Mouse (Mus musculus): ENCODE data around the gene Gjb3. TPM values are rescaled to one million over a fixed set of nuclear protein-coding genes. Genes with fewer than 3 reads are reported as not detected.

The Gjb3 gene
- polyA plus RNA-seq, 1 experiment from 2014 or later: 0.65 TPM

GRCm38 (mm10) chr4:127363331-127363730, 32.7 kb upstream of the Gjb3 start:
- Histone ChIP-seq H3K9ac (replicated peaks) (no peak overlapping the region), H3K4me2 (replicated peaks) (no peak overlapping the region), H3K27ac (replicated peaks) (no peak overlapping the region), H3K4me1 (0 out of 2 replicates have a peak, but pooled peaks cover 4% of the 10 kb centered on the region), H3K4me3 (no peak overlapping the region), H3K9me3 (no peaks in the 10 kb centered on the region), H3K27me3 (peaks cover 15% of the 10 kb centered on the region), H3K36me3 (no peaks in the 10 kb centered on the region)
- WGBS: 64% methylated on average over 4 of the region's 4 CpGs
- no peak for ATAC-seq (ENCODE audit: low FRiP score, low read depth)

- no peak overlapping the region for H3K4me3 ChIP-seq
- H3K9ac ChIP-seq (replicated peaks): no peak overlapping the region
- H3K27ac ChIP-seq (replicated peaks): no peak overlapping the region
- ATAC-seq (ENCODE audit: low FRiP score, low read depth): no peak
- 0 out of 2 replicates have a peak, but pooled peaks cover 4% of the 10 kb centered on the region for H3K4me1 ChIP-seq
- 77% methylated on average over 3 of the region's 3 CpGs for WGBS
- H3K36me3 ChIP-seq: no peaks in the 10 kb centered on the region
- peaks cover 15% of the 10 kb centered on the region for H3K27me3 ChIP-seq
- H3K9me3 ChIP-seq: no peaks in the 10 kb centered on the region
- no peak overlapping the region for H3K4me2 ChIP-seq (replicated peaks)
Observed at GRCm38 (mm10) chr4:127362520-127362919, 31.9 kb upstream of the Gjb3 start.

GRCm38 (mm10) chr4:127358018-127358417, 27.4 kb upstream of the Gjb3 start, which contains the start of gene Gjb5:
TSS of gene Gjb5 (minus strand) at chr4:127358181.
- H3K9ac ChIP-seq (replicated peaks): no peak within 1 kb of the TSS
- no peak within 1 kb of the TSS for H3K27ac ChIP-seq (replicated peaks)
- no peak for ATAC-seq (ENCODE audit: low FRiP score, low read depth)
- H3K4me1 ChIP-seq: 0 out of 2 replicates have a peak, but pooled peaks cover 8% of the 10 kb centered on the region
- WGBS: 33% methylated on average over 5 of the region's 5 CpGs
- H3K36me3 ChIP-seq: no peaks in the 10 kb centered on the region
- no peak within 1 kb of the TSS for H3K4me3 ChIP-seq
- peaks cover 19% of the 10 kb centered on the region for H3K27me3 ChIP-seq
- no peaks in the 10 kb centered on the region for H3K9me3 ChIP-seq
- no peak within 1 kb of the TSS for H3K4me2 ChIP-seq (replicated peaks)

DNA sequence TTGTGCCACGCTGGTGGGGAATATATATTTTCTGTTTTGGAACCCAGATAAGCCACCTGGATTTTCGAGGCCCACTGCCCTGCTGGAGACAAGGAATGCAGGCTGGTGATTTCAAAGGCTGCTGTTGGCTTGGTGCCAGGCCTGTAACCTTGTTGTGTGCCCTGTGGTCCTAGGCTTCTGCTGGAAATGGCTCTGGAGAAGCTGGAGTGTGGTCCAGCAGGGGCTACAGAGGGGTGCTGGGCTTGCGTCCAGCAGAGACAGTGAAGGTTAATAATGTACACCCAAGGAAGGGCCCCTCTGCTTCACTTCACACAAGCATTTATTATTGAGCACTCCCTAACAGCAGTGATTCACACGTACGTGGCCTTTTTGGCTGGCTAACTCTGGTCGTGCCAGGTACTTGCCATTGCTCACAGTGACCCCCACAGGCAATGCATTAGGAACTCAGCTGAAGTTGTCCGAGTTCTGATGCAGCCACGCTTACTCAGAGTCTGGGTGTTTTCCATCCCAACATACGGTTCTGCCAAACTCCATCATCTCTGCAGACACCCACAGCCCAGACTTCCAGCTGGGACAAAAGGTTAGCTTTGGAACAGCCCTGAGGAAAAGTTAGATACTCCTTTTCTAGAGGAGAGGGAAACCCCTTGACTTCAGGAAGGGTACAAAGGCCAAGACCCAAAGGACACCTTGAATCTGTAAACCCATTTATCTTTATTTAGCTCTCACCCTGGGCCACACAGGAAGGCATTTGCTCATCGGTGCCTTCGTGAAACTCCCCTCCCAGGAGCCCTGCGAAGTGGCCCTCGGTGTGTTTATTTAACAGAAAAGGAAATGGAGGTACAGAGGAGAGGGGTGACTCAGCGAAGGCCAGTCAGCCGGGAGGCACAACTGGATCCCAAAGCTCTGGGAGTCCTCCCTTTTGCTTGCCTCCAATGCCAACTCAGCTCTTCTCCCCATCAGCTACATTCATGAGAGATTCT, 24.2 kb upstream of the Gjb3 start:
- H3K9me3 ChIP-seq: no peaks in the 10 kb centered on the region
- peaks cover 15% of the 10 kb centered on the region for H3K27me3 ChIP-seq
- no peak overlapping the region for H3K4me2 ChIP-seq (replicated peaks)
- no peak overlapping the region for H3K4me3 ChIP-seq
- ATAC-seq (ENCODE audit: low FRiP score, low read depth): no peak
- 0 out of 2 replicates have a peak, but pooled peaks cover 8% of the 10 kb centered on the region for H3K4me1 ChIP-seq
- no peak overlapping the region for H3K9ac ChIP-seq (replicated peaks)
- 82% methylated on average over 15 of the region's 15 CpGs for WGBS
- H3K36me3 ChIP-seq: no peaks in the 10 kb centered on the region
- no peak overlapping the region for H3K27ac ChIP-seq (replicated peaks)

DNA sequence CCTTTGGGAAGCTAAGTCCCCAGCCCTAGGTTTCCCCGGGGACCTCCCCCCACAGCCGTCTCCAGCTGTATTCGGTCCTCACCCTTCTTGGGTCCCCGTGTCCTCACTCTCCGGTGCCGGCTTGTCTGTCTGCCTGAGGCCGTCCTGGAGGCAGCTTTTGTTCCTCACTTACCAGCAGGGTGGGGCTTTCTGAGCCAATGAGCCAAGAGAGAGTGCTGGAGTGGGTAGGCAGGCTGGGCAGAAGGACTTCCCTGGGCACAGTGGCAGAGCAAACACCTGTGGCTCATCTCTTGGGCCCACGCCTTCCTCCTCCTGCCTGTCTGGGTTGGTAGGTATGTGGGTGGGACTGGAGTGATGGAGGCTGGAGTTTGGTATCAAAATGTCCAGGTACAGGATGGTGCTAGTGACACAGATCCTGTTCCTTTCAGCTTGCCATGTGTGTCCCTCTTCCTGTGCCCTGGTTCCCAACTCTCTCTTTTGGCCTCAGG, 23.4 kb upstream of the Gjb3 start, which contains the start of gene Gjb4:
Gjb4 (minus strand) TSS at position 131 of the 488 bp plus-strand sequence.
- WGBS: 46% methylated on average over 8 of the region's 8 CpGs
- Histone ChIP-seq H3K36me3 (no peaks in the 10 kb centered on the region), H3K4me3 (no peak within 1 kb of the TSS), H3K9me3 (no peaks in the 10 kb centered on the region), H3K27me3 (peaks cover 8% of the 10 kb centered on the region), H3K4me1 (0 out of 2 replicates have a peak, but pooled peaks cover 8% of the 10 kb centered on the region), H3K4me2 (replicated peaks) (no peak within 1 kb of the TSS), H3K27ac (replicated peaks) (no peak within 1 kb of the TSS), H3K9ac (replicated peaks) (no peak within 1 kb of the TSS)
- ATAC-seq (ENCODE audit: low FRiP score, low read depth): no peak

GRCm38 (mm10) chr4:127352594-127352993, 21.9 kb upstream of the Gjb3 start:
- 17% methylated on average over 1 of the region's 1 CpGs for WGBS
- H3K4me3 ChIP-seq: no peak overlapping the region
- H3K36me3 ChIP-seq: no peaks in the 10 kb centered on the region
- peaks cover 3% of the 10 kb centered on the region; the same call in 1 of the 2 replicates for H3K27me3 ChIP-seq
- ATAC-seq (ENCODE audit: low FRiP score, low read depth): no peak
- H3K4me1 ChIP-seq: 0 out of 2 replicates have a peak, but pooled peaks cover 8% of the 10 kb centered on the region
- H3K4me2 ChIP-seq (replicated peaks): no peak overlapping the region
- no peaks in the 10 kb centered on the region for H3K9me3 ChIP-seq
- no peak overlapping the region for H3K27ac ChIP-seq (replicated peaks)
- H3K9ac ChIP-seq (replicated peaks): no peak overlapping the region

DNA sequence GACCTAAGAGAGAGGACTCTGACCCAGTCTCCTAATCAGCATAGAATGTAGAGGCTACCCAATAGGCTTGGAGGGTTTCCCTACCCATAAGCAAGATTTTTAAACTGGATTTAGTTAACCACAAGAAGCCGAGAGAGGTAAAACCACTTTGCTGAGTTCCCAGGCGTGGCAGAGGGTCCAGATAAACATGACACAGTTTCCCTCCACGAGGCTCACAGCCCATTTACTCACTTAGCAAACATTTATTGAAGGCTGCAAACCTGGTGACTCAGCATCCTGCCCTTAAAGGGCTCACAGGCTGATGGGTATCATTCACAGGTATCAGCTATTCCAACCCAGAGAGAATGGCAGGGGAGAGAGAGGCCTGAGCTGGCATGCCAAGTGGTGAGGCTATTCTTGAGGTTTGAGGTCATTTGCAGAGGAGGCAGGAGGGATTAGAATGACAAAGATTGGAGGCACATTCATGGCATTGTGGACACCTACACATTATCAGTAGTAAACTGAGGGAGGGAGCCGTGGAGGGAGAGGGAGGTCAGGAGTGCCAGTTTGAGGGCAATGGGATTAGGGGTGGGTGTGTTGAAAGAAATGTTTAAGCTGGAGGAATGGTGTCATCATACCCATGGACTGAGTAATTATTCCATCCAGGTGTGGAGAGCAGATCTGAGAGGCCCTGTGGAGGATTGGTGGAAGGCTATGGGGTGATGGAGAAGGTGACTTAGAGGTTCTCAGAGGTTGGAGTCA, 19.1 kb upstream of the Gjb3 start:
- no peak overlapping the region for H3K9ac ChIP-seq (replicated peaks)
- no peak for ATAC-seq (ENCODE audit: low FRiP score, low read depth)
- no peak overlapping the region for H3K4me2 ChIP-seq (replicated peaks)
- no peaks in the 10 kb centered on the region for H3K9me3 ChIP-seq
- H3K27ac ChIP-seq (replicated peaks): no peak overlapping the region
- no peak overlapping the region for H3K4me3 ChIP-seq
- H3K27me3 ChIP-seq: no peaks in the 10 kb centered on the region
- no peaks in the 10 kb centered on the region for H3K36me3 ChIP-seq
- H3K4me1 ChIP-seq: 0 out of 2 replicates have a peak, but pooled peaks cover 8% of the 10 kb centered on the region
- WGBS: 66% methylated on average over 4 of the region's 4 CpGs

- no peak overlapping the region for H3K4me2 ChIP-seq (replicated peaks)
- H3K27me3 ChIP-seq: no peaks in the 10 kb centered on the region
- H3K4me3 ChIP-seq: no peak overlapping the region
- 87% methylated on average over 5 of the region's 5 CpGs for WGBS
- H3K27ac ChIP-seq (replicated peaks): no peak overlapping the region
- no peaks in the 10 kb centered on the region for H3K4me1 ChIP-seq
- no peaks in the 10 kb centered on the region for H3K36me3 ChIP-seq
- no peak overlapping the region for H3K9ac ChIP-seq (replicated peaks)
- H3K9me3 ChIP-seq: no peaks in the 10 kb centered on the region
- no peak for ATAC-seq (ENCODE audit: low FRiP score, low read depth)
Observed at GRCm38 (mm10) chr4:127345000-127345399, 14.4 kb upstream of the Gjb3 start.

DNA sequence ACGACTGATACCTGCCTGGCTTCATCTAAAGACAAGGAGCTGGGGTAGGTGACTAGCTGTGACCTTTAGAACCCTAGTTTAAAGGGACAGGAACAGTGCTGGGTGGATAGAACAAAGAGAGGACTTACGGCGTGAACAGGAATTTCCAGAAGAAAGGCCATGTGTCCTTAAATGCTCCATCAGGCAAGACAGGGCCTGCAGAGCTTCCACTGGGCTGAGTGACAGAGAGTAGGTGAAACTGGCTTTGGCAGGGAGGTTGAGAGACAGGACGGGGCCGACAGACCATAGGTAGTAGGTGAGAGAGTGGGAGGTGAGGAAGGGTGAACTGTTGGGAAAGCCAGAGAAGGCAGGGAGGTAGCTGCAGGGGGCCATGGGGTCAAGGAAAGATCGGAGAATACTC, 10.7 kb upstream of the Gjb3 start:
- Histone ChIP-seq H3K27ac (replicated peaks) (no peak overlapping the region), H3K9ac (replicated peaks) (no peak overlapping the region), H3K4me2 (replicated peaks) (no peak overlapping the region), H3K27me3 (no peaks in the 10 kb centered on the region), H3K4me3 (no peak overlapping the region), H3K36me3 (no peaks in the 10 kb centered on the region), H3K4me1 (no peaks in the 10 kb centered on the region), H3K9me3 (no peaks in the 10 kb centered on the region)
- ATAC-seq (ENCODE audit: low FRiP score, low read depth): no peak
- WGBS: 68% methylated on average over 6 of the region's 6 CpGs

DNA sequence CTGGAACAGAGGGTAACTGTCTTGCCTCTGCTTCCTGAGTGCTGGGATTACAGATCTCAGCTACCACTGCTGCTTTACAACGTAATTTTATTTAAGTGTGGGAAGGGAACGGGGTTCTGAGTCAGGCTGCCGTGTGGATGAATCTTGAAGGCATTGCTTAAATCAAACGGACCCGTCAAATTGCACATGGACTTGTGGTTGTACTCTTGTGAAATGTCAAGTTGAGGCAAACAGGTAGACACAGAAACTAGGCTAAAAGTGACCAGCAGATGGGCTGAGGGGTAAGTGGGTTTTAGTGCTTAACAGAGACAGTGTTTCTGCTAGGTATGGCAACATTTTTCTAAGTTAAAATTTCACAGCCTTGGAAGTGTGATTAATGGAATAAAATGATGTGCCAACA, 7.0 kb upstream of the Gjb3 start:
- Histone ChIP-seq H3K4me1 (no peaks in the 10 kb centered on the region), H3K9ac (replicated peaks) (no peak overlapping the region), H3K4me3 (no peak overlapping the region), H3K27me3 (peaks cover 3% of the 10 kb centered on the region), H3K36me3 (no peaks in the 10 kb centered on the region), H3K9me3 (no peaks in the 10 kb centered on the region), H3K27ac (replicated peaks) (no peak overlapping the region), H3K4me2 (replicated peaks) (no peak overlapping the region)
- 91% methylated on average over 5 of the region's 5 CpGs for WGBS
- no peak for ATAC-seq (ENCODE audit: low FRiP score, low read depth)

GRCm38 (mm10) chr4:127334870-127335504, 4.3 kb upstream of the Gjb3 start:
- 47% methylated on average over 5 of the region's 5 CpGs for WGBS
- Histone ChIP-seq H3K4me1 (peaks cover 15% of the 10 kb centered on the region), H3K36me3 (no peaks in the 10 kb centered on the region), H3K27ac (replicated peaks) (no peak overlapping the region), H3K9ac (replicated peaks) (no peak overlapping the region), H3K4me3 (no peak overlapping the region), H3K9me3 (no peaks in the 10 kb centered on the region), H3K4me2 (replicated peaks) (no peak overlapping the region), H3K27me3 (peaks cover 29% of the 10 kb centered on the region)
- ATAC-seq (ENCODE audit: low FRiP score, low read depth): no peak

Measured in midbrain, embryonic 12.5 days (tissue).